Mouse (Mus musculus) neural tube, embryonic 10.5 days (tissue): ENCODE results near the gene D430019H16Rik.
A peak's percentile ranks its signal among the peaks of the same experiment; 100 is the strongest.

Experiments used
- DNase-seq: peaks from one replicate; pipeline ENCODE4 v3.0.0-alpha.2; 2017; ENCODE audit warnings: low spot score; ENCODE audit errors: extremely low spot score

The D430019H16Rik gene

DNA sequence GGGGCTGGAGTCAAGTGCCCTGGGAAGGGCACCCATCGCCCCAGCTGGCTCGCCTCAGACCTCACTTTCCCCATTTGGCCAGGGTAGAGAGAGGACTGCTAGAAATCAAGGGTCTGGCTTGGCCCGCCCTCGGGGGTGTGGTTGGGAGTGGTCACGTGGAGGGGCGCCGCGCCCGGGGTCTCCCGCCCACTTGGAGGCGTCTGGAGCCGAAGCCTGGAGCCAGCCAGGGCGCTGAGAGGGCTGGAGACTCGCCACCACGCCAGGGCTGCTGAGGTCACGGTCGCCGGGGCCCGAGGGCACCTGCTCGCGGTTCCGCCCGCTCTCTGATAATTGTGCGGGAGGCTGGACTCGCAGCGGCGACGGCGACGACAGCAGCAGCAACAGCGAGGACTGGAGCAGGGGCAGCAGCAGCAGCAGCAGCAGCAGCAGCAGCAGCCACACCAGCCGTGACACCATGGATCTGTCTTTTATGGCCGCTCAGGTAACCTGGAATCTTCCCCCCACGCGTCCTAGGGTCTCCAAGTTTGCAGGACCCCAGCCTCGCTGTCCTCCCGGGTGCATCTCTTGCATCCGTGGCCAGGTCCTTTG lies at the start of gene D430019H16Rik:
TSS of gene D430019H16Rik (plus strand) at position 187 of the 588 bp plus-strand sequence.
- DNase-seq = peak; percentile 89

DNA sequence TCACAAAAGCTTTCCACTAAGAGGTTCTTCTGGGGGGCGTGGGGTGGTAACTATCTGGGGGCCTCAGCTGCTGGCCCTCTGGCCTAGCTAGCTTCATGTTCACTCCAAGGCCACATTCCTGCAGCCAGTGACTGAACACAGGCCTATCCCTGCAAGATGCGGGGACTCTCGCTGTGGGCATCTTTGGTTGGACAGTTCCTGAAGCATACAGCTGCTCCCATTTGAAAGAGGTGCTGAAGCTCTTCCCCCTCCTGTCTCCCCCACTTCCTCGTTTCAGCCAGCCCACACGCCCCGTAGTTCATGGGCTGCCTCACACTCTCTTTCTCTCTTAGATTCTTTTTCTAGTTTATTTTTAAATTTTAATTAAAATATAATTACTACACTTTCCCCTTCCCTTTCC lies 47.6 kb upstream of the D430019H16Rik start:
- DNase-seq = no peak

DNA sequence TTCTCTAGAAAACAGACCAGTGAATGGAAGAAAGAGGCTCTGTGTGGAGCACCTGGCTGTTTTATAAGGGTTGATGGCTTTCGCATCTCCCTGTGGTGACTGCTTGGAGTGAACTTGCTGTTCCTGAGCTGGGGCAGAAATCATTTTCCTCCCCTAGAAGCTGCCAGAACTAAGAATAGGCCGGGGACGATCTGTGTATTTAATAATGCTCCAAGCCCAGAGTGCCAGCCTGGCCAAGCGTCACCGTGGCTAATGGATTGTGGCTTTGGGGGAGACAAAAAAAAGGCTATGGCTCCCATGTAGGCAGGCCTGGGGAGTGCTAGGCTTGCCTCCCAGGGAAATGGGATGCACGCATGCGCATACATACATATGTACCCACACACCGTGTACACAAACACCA lies 39.7 kb upstream of the D430019H16Rik start:
- no peak for DNase-seq

DNA sequence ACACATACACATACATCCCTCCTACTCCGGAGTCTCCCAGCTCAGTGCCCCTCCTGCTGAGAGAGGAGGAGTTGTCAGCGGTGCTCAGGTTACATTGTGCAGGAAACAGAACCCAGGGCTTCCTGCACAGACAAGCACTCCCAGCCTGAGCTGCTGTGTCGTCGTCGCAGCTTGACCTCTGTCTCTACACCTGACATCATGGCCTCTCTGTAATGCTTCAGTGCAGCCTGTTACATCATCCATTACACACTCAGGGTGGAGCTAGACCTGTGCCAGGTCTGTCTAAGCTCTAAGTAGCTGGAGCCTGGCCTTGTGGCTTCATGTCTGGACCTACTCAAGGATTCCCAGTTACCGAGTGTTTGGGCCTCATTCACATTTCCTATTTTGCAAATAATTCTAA lies 33.2 kb upstream of the D430019H16Rik start:
- no peak for DNase-seq

DNA sequence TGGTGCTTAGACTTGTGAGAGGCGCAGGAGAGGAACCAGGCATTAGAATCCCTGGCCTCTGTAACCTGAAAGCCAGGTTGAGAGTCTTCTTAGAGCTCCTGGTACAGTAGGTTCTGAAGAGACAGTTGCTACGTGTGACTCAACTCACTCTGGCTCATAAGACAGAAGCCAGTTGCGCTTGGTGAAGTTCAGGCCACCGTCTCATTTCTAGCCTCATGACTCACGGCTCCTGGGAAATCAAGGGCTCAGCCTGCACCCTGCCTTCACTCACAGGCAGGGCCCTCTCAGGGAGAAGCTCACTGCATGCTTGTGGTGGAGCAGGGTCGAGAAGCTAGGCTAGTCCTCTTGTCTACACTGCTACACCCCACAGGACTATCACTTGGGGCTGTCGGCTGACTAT lies 27.1 kb upstream of the D430019H16Rik start:
- DNase-seq = no peak

DNA sequence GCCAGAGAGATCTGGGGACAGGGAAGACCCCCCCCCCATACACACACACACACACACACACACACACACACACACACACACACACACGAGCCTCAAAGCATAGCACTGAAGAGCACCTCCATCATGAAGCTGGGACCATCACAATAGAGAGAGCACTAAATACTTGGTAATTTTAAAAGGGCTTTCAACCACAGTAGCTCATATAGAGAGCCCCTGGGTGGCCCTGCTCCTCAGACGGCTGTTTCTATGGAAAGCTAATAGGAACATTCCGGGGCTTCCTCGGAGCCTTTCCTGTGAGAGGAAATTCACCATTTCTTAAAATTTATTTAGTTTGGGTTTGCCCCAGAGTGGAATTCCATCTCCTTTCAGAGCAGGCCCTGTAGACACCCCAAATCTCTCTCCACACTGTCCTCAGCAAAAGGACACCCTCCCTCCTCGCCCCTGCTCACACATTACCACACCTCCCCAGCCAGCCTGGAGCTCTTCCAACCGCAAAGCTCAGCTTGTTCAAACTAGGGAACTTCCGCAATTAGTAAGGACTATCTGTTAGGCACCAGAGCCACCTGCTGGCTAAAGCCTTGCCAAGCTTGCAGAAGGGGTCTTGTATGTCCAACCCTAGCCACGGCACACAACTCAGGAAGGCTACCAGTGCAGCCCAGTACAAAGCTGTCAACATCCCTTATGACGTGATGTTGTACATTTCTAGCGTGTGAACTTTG lies 26.5 kb upstream of the D430019H16Rik start:
- DNase-seq = peak; percentile 64

DNA sequence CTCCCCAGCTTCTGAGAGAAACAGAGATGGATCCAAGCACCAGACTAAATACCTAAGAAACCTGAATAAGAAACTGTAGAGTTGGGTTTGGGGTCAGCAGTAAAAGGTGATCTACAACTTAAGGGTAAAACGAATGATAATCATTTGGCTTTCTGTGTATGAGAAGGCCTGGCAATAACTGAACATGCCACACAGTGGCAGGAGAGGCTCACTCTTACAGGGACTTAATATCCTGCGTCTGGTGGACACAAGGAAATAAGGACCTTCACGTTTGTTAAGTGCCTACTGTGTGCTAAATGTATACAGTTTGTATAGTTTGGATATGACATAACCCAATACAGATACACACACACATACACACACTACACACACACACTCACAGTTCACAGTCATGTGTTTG lies 21.8 kb upstream of the D430019H16Rik start:
- DNase-seq = no peak

DNA sequence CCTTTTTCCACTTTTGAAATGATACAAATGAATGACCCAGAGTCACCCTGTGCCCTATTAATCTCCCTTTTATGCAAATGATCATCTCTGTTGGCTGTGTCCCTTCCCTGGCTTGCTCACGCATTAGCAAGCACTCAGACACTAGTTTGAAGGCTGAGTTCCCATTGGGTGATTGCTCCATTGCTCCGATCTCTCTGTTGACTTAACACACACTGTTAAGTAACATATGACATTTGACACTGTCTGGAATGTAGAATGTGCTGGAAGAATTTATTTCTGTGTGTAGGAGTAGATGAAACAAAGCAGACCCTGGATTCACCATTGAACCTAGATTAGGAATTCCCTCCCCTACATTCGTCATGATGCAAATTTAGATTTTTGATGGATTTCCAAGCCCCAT lies 20.8 kb upstream of the D430019H16Rik start:
- DNase-seq = no peak

DNA sequence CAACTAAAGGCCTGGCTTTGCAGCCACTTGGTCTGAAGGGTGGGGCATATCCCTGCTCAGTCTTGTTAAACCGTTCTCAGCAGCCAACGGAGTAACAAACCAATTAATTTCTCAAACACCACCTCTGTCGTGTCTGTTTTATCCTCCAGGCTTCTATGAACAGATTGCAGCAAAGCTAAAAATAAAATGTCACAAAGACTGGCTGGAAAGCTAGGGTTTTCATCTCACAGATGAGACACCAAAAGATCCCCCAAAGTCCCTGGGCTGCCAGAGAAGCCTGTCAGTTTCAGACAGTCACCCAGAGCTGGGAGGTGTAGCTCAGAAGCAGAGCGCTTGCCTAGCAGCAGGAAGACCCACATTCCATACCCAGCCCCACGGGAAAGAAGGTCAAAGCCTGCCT lies 15.4 kb upstream of the D430019H16Rik start:
- no peak for DNase-seq

DNA sequence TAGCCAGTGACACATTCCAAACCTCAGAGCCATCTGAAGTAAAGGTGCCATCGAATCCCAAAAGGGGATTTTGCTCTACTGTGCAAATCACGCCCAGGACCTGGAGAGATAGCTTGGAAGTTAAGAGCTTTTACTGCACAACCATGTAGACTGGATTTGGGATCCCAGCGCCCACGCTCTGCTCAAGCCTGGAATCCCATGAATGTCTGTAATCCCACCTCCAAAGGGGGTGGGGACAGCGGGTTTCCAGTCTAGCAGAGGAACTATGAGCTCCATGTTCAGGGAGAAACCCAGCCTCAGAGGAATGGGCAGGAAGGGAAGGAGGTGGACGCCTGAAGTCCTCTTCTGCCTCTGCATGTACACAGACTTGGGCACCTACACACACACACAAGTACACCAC lies 13.7 kb upstream of the D430019H16Rik start:
- no peak for DNase-seq

DNA sequence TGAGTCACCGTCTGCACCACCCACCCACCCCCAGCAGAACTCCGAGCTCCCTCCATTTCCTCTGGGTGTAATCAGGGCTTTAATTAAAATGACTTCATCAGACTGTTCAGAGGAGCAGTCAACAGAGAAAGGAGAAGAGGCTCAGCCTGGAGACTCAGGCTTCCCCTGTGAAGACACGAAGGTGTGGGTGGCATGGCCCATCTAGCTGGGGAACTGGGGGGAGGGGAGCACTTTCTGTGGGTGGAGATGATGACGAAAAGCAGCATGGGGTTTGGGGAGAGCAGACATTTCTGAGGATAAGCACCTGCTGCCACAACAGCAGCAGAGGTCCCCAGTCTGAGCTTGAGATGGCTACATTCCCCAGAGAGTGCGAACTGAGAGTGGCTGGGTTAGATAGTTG lies 10.1 kb upstream of the D430019H16Rik start:
- no peak for DNase-seq

DNA sequence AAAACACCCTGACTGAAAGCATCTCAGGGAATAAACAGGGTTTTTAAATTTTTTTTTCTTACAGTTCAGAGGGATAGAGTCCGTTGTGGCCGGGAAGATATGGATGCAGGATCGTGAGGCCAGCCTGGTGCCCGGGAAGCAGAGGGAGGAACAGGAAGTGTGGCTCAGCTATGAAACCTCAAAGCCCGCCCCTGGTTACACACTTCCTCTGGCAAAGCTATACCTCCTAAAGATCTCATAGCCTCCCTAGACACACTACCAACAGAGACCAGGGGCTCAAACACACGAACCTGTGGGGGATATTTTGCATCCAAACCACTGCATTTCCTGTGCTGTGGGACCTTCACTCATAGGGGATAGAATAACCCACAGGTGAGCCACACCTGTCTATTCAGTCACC lies 7.9 kb upstream of the D430019H16Rik start:
- no peak for DNase-seq

DNA sequence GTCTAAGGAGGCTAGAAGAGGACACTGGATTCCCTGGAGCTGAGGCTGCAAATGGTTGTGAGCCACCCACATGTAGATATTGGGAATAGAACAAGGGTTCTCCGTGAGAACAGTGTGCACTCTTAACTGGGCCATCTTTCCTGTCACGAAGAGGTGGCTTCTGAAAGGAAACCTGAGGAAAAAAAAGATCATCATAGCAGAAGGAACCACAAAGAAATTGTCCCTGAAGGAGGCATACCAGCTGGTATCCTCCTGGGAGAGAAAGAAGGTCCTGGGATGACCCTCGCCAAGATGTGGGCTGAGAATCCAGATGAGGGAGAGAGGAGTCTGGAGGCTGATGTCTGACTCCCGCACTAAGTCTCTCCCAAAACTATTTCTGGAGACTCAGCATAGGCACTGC lies 4.4 kb upstream of the D430019H16Rik start:
- DNase-seq = no peak

DNA sequence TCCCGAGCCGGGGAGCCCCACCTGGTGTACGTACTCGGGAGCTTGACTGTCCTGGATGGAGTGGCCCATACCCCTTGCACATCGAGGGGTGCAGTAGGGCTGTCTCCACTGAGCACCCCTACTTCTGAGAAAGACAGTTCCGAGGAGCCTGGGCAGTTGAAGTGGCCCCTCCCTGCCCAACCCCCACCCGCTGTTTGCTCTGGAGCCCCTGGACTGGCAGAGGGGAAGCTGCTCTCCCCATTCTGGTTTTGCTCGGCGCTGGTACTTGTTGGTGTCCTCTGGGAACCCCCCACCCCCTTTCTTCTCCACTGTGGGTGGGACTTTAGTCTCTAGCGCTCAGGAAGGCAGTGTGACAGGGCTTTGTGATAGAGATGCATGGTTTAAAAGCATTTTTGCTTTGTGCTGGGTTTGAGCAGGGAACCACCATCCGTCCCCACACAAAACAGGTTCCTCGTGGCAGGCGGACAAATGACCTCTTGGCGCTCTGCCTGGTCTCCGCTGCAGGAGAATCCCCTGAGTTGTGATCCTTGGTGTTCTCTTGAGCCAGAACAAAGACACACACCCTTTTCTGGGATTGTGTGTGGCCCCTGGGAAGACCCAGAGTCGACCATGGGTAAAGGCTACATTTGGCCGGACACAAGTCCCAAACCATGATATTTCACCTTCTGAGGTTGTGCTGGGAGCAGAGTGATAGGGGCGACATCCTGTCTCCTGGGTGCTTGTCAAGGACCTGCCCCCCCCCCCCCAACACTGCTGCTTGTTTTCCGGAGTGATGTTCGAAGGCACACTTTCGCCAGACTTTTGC lies 804 bp downstream of the D430019H16Rik start:
- DNase-seq = no peak

DNA sequence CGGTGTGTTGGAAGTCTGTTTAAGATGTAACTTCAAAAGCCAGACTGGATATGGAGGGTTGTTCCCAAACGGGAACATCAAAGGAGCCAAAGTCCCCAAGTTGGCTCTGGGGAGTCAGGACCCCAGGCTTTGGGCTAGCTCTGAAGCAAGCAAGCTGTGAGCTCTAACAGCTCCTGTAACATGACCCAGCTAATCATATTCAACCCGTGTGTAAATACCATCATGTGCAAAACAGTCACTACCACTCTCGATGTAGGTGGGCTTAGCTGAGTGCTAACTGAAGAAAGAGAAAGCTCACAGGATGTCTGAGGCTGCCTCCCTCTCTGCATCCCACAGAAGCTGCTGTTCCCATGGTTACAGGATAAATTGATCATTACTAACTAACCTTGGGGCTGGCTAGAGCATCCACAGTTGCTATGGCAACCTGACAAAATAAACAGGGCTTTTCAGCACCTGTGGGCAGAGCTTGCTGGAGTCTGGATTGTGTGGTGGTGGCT lies 1.5 kb downstream of the D430019H16Rik start:
- DNase-seq = peak; percentile 51

DNA sequence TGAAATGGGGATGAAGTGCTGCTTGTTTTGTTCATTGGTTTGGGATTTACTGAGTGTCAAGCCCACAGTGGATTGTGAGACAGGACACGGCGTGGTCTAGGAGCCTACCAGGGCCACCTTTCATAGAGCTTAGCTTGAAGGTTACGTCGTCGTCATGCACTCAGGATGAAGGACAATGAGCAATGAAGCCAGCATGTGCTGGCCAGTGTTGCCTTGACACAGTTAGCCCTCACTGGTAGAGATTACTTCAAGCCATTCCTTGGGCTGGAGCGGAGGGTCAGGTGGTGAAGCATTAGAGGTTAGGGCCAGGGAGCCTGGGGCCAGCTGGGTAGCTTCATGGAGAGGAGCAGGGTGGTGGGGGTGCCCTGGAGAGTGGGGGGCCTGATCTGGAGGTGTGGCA lies 5.1 kb downstream of the D430019H16Rik start:
- DNase-seq = no peak

DNA sequence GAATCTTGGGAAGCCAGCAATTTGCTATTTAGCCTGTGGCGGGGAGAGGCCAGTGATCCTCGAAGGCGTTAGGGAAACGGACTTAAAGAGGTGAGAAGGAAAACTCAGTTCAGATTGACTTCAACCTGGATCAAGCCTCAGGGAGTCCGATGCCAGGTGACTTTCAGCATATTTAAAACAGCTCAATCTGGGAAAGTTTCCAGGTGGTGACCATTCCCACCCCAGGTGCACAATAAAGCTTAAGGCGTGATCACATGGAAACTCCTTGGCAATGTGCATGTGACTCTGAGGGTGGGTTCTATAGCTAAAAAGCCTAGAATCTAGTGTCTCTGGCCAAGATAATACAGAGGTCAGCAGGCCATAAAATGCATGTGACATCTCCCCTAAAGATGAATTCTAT lies 7.4 kb downstream of the D430019H16Rik start:
- DNase-seq = no peak

DNA sequence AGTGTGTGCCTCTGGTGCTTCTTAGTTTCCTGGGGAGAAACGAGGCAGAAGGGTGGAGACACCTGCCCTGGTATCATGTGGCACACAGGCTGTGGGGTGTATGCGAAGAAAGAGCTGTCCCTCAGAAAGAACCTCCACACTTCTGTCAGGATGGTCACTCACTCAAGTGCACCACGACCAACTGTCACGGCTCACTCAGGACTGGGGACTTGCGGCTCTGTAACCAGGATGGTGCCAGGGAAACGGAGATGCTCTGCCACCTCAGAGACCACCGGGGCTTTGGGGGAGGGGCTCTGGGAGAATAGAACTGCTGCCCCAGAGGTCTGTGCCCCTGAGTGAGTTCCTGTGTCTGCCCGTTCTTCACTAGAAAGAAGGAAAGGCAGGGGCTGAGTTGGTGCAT lies 15.4 kb downstream of the D430019H16Rik start:
- no peak for DNase-seq

DNA sequence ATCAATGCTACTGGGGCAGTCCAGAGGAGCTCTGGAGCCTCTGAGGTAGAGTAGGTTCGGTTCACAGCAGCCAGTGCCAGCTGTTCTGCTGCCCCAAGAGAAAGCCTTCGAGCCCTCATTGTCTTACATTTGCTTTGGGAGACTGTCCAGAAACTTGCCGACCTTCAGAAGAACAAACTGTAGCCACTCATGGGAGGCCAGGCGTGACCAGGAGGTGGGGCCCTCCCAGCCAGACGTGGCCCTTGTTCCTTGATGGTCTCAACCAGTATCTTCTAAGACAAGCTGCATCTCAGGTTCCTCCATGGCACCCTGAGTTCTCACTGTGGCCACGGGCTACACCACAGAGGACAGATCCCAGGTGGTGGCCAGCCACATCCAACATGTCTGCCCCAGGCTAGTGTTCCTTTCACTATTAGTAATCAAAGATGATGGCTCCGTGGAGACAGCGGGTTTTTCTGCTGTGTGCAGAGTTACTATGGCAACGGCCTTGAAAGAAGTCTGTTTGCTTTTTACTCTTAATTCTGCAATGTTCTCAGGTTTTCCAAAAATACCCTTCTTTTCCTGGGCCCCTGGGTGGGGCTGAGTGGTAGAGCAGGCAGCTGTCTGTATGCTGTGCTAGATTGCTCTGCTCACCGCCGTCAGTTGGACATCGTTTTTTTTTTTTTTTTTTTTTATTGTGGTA lies 21.7 kb downstream of the D430019H16Rik start:
- DNase-seq = no peak

DNA sequence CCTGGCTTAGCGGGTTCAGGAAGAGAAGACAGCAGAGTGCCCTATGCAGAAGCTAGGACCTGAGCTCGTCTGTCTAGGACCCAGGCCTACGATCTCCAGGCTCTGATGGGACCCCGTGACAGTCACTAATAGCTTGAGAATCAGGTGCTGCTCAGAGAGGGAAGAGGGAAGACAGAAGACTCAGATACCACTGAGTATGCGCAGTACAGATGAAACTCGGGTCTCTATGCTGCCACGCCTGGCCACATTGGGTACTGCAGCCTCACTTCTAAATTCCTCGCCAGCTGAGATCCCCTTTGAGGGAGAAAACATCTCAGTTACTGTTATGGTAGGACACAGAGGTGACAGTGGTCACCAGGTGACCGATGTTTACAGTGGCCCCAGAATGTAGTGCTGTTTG lies 22.8 kb downstream of the D430019H16Rik start:
- peak; percentile 79 for DNase-seq

DNA sequence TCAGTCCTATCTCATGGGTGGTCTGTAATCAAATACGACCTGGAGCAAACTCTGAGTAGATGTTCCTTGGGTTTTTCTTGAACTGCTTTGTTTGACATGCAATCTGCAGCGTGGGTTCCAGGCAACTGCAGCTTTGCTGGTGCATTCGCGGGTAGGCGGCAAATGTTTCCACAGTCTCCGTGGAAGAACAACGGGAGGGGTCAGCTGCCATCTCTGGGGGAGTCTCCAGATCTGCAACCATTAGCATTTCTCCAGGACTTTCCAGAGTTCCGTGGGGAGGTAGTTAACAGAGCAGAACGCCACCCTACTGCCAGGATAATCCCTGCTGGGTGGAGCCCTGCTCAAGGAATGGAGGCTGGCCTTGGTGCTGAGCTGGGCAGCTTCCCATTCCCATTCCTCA lies 23.3 kb downstream of the D430019H16Rik start:
- DNase-seq = no peak

DNA sequence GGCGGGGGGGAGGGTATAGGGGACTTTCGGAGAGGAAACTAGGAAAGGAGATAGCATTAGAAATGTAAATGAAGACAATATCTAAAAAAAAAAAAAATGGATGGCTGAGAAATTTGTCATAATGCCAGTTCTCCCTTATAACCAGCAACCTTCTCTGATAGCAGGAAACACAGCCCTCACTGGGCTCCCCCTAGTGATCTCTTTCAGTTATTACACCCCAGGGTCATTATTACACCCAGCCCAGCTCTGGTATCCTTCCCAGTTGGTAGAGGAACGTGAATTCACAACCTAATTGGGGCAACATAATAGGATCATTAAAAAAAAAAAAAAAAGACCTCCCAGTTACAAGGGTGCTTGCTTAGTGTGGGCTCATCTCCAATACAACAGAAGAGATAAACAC lies 29.8 kb downstream of the D430019H16Rik start:
- DNase-seq = no peak
